Mouse (Mus musculus) E14TG2a.4 (cell line): ENCODE results near the gene Dlg4.

Source experiments
- H3K27me3 ChIP-seq: 2 replicates; pipeline ENCODE4 v1.6.1; 2014; ENCODE audit warnings: low read length, control low read depth; ENCODE audit not compliant: insufficient read depth
- H3K36me3 ChIP-seq: 2 replicates; pipeline ENCODE4 v1.6.1; 2014; ENCODE audit warnings: low read length, control low read depth; ENCODE audit not compliant: insufficient read depth
- H3K4me1 ChIP-seq: replicated peaks from 2 replicates; pipeline ENCODE4 v1.6.1; 2014; ENCODE audit warnings: low read depth, low read length, control low read depth
- H3K4me3 ChIP-seq: replicated peaks from 2 replicates; pipeline ENCODE4 v1.5.1; 2014; ENCODE audit warnings: mild to moderate bottlenecking, low read length
- H3K9me3 ChIP-seq: 2 replicates; pipeline ENCODE4 v1.6.1; 2014; ENCODE audit warnings: low read length, control low read depth
- CTCF ChIP-seq: conservative IDR thresholded peaks from 2 replicates; pipeline ENCODE4 v1.5.1; 2014; ENCODE audit warnings: low read length
- NANOG ChIP-seq: IDR thresholded peaks from 2 replicates; pipeline ENCODE4 v1.6.1; 2014; ENCODE audit warnings: borderline replicate concordance, low read length, mixed read lengths
- POU5F1 ChIP-seq: IDR thresholded peaks from 2 replicates; pipeline ENCODE4 v1.6.1; 2014; ENCODE audit warnings: low read length, borderline replicate concordance

The Dlg4 gene

GRCm38 (mm10) chr11:70028401-70029129, 11.8 kb downstream of the Dlg4 start:
- no peaks in the 10 kb centered on the region for H3K9me3 ChIP-seq
- peaks cover 35% of the 10 kb centered on the region for H3K27me3 ChIP-seq
- H3K4me3 ChIP-seq, result peak overlapping the region; percentile 71
- TF ChIP-seq CTCF (no peak), NANOG (no peak), POU5F1 (no peak)
- peaks cover 14% of the 10 kb centered on the region for H3K36me3 ChIP-seq
- H3K4me1 ChIP-seq, result peaks cover 68% of the 10 kb centered on the region

GRCm38 (mm10) chr11:70029130-70029801, 12.5 kb downstream of the Dlg4 start:
- TF ChIP-seq POU5F1, result no peak
- no peak for TF ChIP-seq CTCF
- TF ChIP-seq NANOG, result no peak
- Histone ChIP-seq H3K4me3 (peak overlapping the region; percentile 71), H3K36me3 (peaks cover 14% of the 10 kb centered on the region), H3K9me3 (no peaks in the 10 kb centered on the region), H3K4me1 (peaks cover 63% of the 10 kb centered on the region), H3K27me3 (peaks cover 30% of the 10 kb centered on the region)

- 0 out of 2 replicates have a peak overlapping the region, but pooled peaks have one; percentile 71 for H3K4me3 ChIP-seq
- peaks cover 24% of the 10 kb centered on the region for H3K27me3 ChIP-seq
- H3K4me1 ChIP-seq, result peaks cover 61% of the 10 kb centered on the region
- TF ChIP-seq CTCF (no peak), NANOG (no peak), POU5F1 (no peak)
- no peaks in the 10 kb centered on the region for H3K9me3 ChIP-seq
- H3K36me3 ChIP-seq, result peaks cover 14% of the 10 kb centered on the region
Observed at GRCm38 (mm10) chr11:70029829-70030550, 13.2 kb downstream of the Dlg4 start.

GRCm38 (mm10) chr11:70030651-70031320, 14.0 kb downstream of the Dlg4 start:
- no peak for TF ChIP-seq POU5F1
- TF ChIP-seq NANOG, result no peak
- no peak for TF ChIP-seq CTCF
- Histone ChIP-seq H3K27me3 (peaks cover 16% of the 10 kb centered on the region), H3K4me1 (peaks cover 56% of the 10 kb centered on the region), H3K4me3 (no peak overlapping the region), H3K36me3 (peaks cover 14% of the 10 kb centered on the region), H3K9me3 (no peaks in the 10 kb centered on the region)

- H3K36me3 ChIP-seq, result peaks cover 14% of the 10 kb centered on the region
- peaks cover 51% of the 10 kb centered on the region for H3K4me1 ChIP-seq
- TF ChIP-seq NANOG (no peak), CTCF (no peak), POU5F1 (no peak)
- H3K9me3 ChIP-seq, result no peaks in the 10 kb centered on the region
- H3K27me3 ChIP-seq, result peaks cover 11% of the 10 kb centered on the region
- no peak overlapping the region for H3K4me3 ChIP-seq
Observed at GRCm38 (mm10) chr11:70031321-70031670, 14.6 kb downstream of the Dlg4 start.

GRCm38 (mm10) chr11:70038174-70038573, 21.4 kb downstream of the Dlg4 start:
- no peaks in the 10 kb centered on the region for H3K9me3 ChIP-seq
- H3K4me1 ChIP-seq, result peaks cover 37% of the 10 kb centered on the region
- peaks cover 6% of the 10 kb centered on the region; the same call in 1 of the 2 replicates for H3K27me3 ChIP-seq
- no peaks in the 10 kb centered on the region for H3K36me3 ChIP-seq
- no peak overlapping the region for H3K4me3 ChIP-seq
- TF ChIP-seq CTCF, result no peak
- TF ChIP-seq POU5F1, result no peak
- no peak for TF ChIP-seq NANOG

GRCm38 (mm10) chr11:70039631-70040030, 22.9 kb downstream of the Dlg4 start:
- Histone ChIP-seq H3K27me3 (peaks cover 6% of the 10 kb centered on the region; the same call in 1 of the 2 replicates), H3K4me1 (peaks cover 49% of the 10 kb centered on the region), H3K9me3 (no peaks in the 10 kb centered on the region), H3K36me3 (no peaks in the 10 kb centered on the region), H3K4me3 (no peak overlapping the region)
- TF ChIP-seq CTCF (no peak), NANOG (no peak), POU5F1 (no peak)

GRCm38 (mm10) chr11:70040184-70040583, 23.4 kb downstream of the Dlg4 start:
- Histone ChIP-seq H3K4me3 (no peak overlapping the region), H3K27me3 (peaks cover 6% of the 10 kb centered on the region; the same call in 1 of the 2 replicates), H3K36me3 (no peaks in the 10 kb centered on the region), H3K9me3 (no peaks in the 10 kb centered on the region), H3K4me1 (peaks cover 49% of the 10 kb centered on the region)
- TF ChIP-seq POU5F1 (no peak), NANOG (no peak), CTCF (no peak)
